Mouse (Mus musculus): ENCODE results near the gene Il25. TPM values are rescaled to one million over a fixed set of nuclear protein-coding genes. Genes with fewer than 3 reads are reported as not detected.
A peak's percentile ranks its signal among the peaks of the same experiment; 100 is the strongest.
"Not testable (repeated sequence)": the region's sequence is repeated elsewhere in the genome, so short reads cannot be mapped to it uniquely, and the experiment has no call there.

Il25 gene
- total RNA-seq, 2 experiments from 2014 or later, result not detected

- intact Hi-C loops (cut with DNase I), result no loop called here
- DNase-seq, result no peak
These were observed 19.1 kb downstream of the Il25 start for GRCm38 (mm10) chr14:54951587-54951986.

- intact Hi-C loops (cut with DNase I), result no loop called here
- no peak for DNase-seq
These were observed 21.2 kb downstream of the Il25 start for GRCm38 (mm10) chr14:54953664-54954206.

GRCm38 (mm10) chr14:54954474-54954873 is 22.0 kb downstream of the Il25 start:
- no peak for DNase-seq
- intact Hi-C loops (cut with DNase I), result no loop called here

GRCm38 (mm10) chr14:54955481-54955880 is 23.0 kb downstream of the Il25 start:
- intact Hi-C loops (cut with DNase I), result no loop called here

GRCm38 (mm10) chr14:54956533-54956932 is 24.0 kb downstream of the Il25 start:
- intact Hi-C loops (cut with DNase I), result no loop called here

More at GRCm38 (mm10) chr14:54955481-54955880, 23.0 kb downstream of the Il25 start:
- DNase-seq, result no peak

GRCm38 (mm10) chr14:54958503-54958902 is 26.0 kb downstream of the Il25 start:
- intact Hi-C loops (cut with DNase I), result no loop called here
- DNase-seq, result no peak

More at GRCm38 (mm10) chr14:54956533-54956932, 24.0 kb downstream of the Il25 start:
- no peak for DNase-seq

GRCm38 (mm10) chr14:54959197-54959596 is 26.7 kb downstream of the Il25 start:
- DNase-seq, result no peak
- intact Hi-C loops (cut with DNase I), result no loop called here

- intact Hi-C loops (cut with DNase I); DNase-seq: not testable (repeated sequence)
These were observed 27.5 kb downstream of the Il25 start for GRCm38 (mm10) chr14:54959853-54960613.

GRCm38 (mm10) chr14:54960769-54961168 is 28.3 kb downstream of the Il25 start:
- intact Hi-C loops (cut with DNase I), result no loop called here
- no peak for DNase-seq

- no peak for DNase-seq
- intact Hi-C loops (cut with DNase I), result no loop called here
These were observed 29.0 kb downstream of the Il25 start for GRCm38 (mm10) chr14:54961487-54961886.

GRCm38 (mm10) chr14:54962714-54963113 is 30.2 kb downstream of the Il25 start:
- no peak for DNase-seq
- intact Hi-C loops (cut with DNase I), result no loop called here

GRCm38 (mm10) chr14:54963727-54964126 is 31.2 kb downstream of the Il25 start:
- intact Hi-C loops (cut with DNase I), result no loop called here
- no peak for DNase-seq

GRCm38 (mm10) chr14:54965044-54965443 is 32.5 kb downstream of the Il25 start:
- DNase-seq, result no peak
- intact Hi-C loops (cut with DNase I), result no loop called here

GRCm38 (mm10) chr14:54965631-54966030 is 33.1 kb downstream of the Il25 start:
- no peak for DNase-seq
- intact Hi-C loops (cut with DNase I), result no loop called here

GRCm38 (mm10) chr14:54966320-54966977 is 34.0 kb downstream of the Il25 start, which contains the start of gene Myh6:
Gene Myh6, minus strand, starts transcription at chr14:54966927.
- intact Hi-C loops (cut with DNase I), result no loop called here
- no peak for DNase-seq

- no peak for DNase-seq
- intact Hi-C loops (cut with DNase I), result no loop called here
These were observed 35.4 kb downstream of the Il25 start for GRCm38 (mm10) chr14:54967874-54968273.

GRCm38 (mm10) chr14:54968344-54968743 is 35.8 kb downstream of the Il25 start:
- no peak for DNase-seq
- intact Hi-C loops (cut with DNase I), result no loop called here

GRCm38 (mm10) chr14:54972786-54973185 is 40.3 kb downstream of the Il25 start:
- intact Hi-C loops (cut with DNase I); DNase-seq: not testable (repeated sequence)

- peak; percentile 29 for DNase-seq
- intact Hi-C loops (cut with DNase I), result no loop called here
These were observed 41.7 kb downstream of the Il25 start for GRCm38 (mm10) chr14:54974068-54974791.

- intact Hi-C loops (cut with DNase I), result no loop called here
- DNase-seq, result no peak
These were observed 44.1 kb downstream of the Il25 start, which contains the start of gene Gm17428 for GRCm38 (mm10) chr14:54976633-54977032. Gene Gm17428, plus strand, starts transcription at chr14:54976933.

GRCm38 (mm10) chr14:54978664-54979063 is 46.2 kb downstream of the Il25 start:
- no peak for DNase-seq
- intact Hi-C loops (cut with DNase I), result no loop called here
